Mouse (Mus musculus) embryo, embryonic 10 days (tissue): Measurements from ENCODE around the gene Rbm15b.

Experiments
- DNase-seq: peaks from one replicate; pipeline ENCODE4 v3.0.0-alpha.2; 2015; ENCODE audit warnings: low spot score

Gene Rbm15b

GRCm38 (mm10) chr9:106884996-106885900 is 2.0 kb downstream of the Rbm15b start:
- peak; percentile 74 for DNase-seq

GRCm38 (mm10) chr9:106884306-106884705 is 2.9 kb downstream of the Rbm15b start:
- peak; percentile 56 for DNase-seq

- DNase-seq, result no peak
Measured at GRCm38 (mm10) chr9:106883085-106883484, 4.1 kb downstream of the Rbm15b start.

GRCm38 (mm10) chr9:106882176-106882575 is 5.1 kb downstream of the Rbm15b start:
- DNase-seq, result no peak

- no peak for DNase-seq
Measured at GRCm38 (mm10) chr9:106881071-106881755, 6.0 kb downstream of the Rbm15b start.

- DNase-seq, result no peak
Measured at GRCm38 (mm10) chr9:106879471-106879870, 7.8 kb downstream of the Rbm15b start.

GRCm38 (mm10) chr9:106876666-106877065 is 10.6 kb downstream of the Rbm15b start:
- no peak for DNase-seq

- no peak for DNase-seq
Measured at GRCm38 (mm10) chr9:106874216-106874615, 13.0 kb downstream of the Rbm15b start.

- no peak for DNase-seq
Measured at GRCm38 (mm10) chr9:106858036-106858435, 29.2 kb downstream of the Rbm15b start.

- DNase-seq, result no peak
Measured at GRCm38 (mm10) chr9:106856664-106857063, 30.6 kb downstream of the Rbm15b start.

- no peak for DNase-seq
Measured at GRCm38 (mm10) chr9:106842800-106843199, 44.4 kb downstream of the Rbm15b start.

- no peak for DNase-seq
Measured at GRCm38 (mm10) chr9:106840569-106840968, 46.7 kb downstream of the Rbm15b start.
